Mouse (Mus musculus): ENCODE measurements around the gene Crip2. TPM values are rescaled to one million over a fixed set of nuclear protein-coding genes. Genes with fewer than 3 reads are reported as not detected.

The Crip2 gene
- total RNA-seq (2023), result 14.3 to 26.0 TPM (median 17.8 TPM) in 4 replicates

GRCm38 (mm10) chr12:113139908-113140615 lies at the start of gene Crip2:
Gene Crip2 (plus strand): TSS chr12:113140236.

GRCm38 (mm10) chr12:113097749-113098281 lies 42.2 kb upstream of the Crip2 start, which contains the start of gene Mta1:
Gene Mta1 (plus strand): TSS chr12:113098278.

GRCm38 (mm10) chr12:113146112-113147057 lies 6.3 kb downstream of the Crip2 start, which contains the start of gene Crip1:
Gene Crip1 (plus strand): TSS chr12:113146316.

GRCm38 (mm10) chr12:113155887-113156539 lies 16.0 kb downstream of the Crip2 start, which contains the start of gene Tedc1:
Gene Tedc1 (plus strand): TSS chr12:113156421.

GRCm38 (mm10) chr12:113185442-113186291 lies 45.6 kb downstream of the Crip2 start, which contains the start of gene Tmem121:
Gene Tmem121 (plus strand): TSS chr12:113185930.

Other genes starting within 250 kb of the Crip2 start
- gene Jag2, start 210.5 kb upstream of the Crip2 start, total RNA-seq (2023), result 1.3 to 4.9 TPM (median 2.4 TPM) in 4 replicates
- gene Nudt14, start 198.1 kb upstream of the Crip2 start, total RNA-seq (2023), result 12.7 to 19.6 TPM (median 15.8 TPM) in 4 replicates
- 9.7 to 15.0 TPM (median 12.8 TPM) in 4 replicates for gene Btbd6, start 163.8 kb upstream of the Crip2 start, total RNA-seq (2023)
- 152 to 169 TPM (median 160 TPM) in 4 replicates for gene Brf1, start 139.5 kb upstream of the Crip2 start, total RNA-seq (2023)
- gene Pacs2, start 125.7 kb upstream of the Crip2 start, total RNA-seq (2023), result 28.3 to 36.0 TPM (median 33.3 TPM) in 4 replicates
- gene Tex22, start 65.7 kb upstream of the Crip2 start, total RNA-seq (2023), result 0.66 to 1.1 TPM (median 0.72 TPM) in 3 of 4 replicates, not detected in the other
- gene Mta1, start 42.0 kb upstream of the Crip2 start, total RNA-seq (2023), result 46.7 to 51.7 TPM (median 48.9 TPM) in 4 replicates
- 610 to 679 TPM (median 626 TPM) in 4 replicates for gene Crip1, start 6.1 kb downstream of the Crip2 start, total RNA-seq (2023)
- gene Tedc1, start 16.2 kb downstream of the Crip2 start, total RNA-seq (2023), result 17.2 to 27.4 TPM (median 23.2 TPM) in 4 replicates
- 4.0 to 9.0 TPM (median 5.8 TPM) in 4 replicates for gene Tmem121, start 45.7 kb downstream of the Crip2 start, total RNA-seq (2023)

Measured in B cell, adult 62 days (primary cell).